Mouse (Mus musculus) thymus, postnatal 36 days (tissue): ENCODE data around the gene Phkg2.

ENCODE experiments used
- DNase-seq, 2 experiments: peaks; one replicate each; pipeline ENCODE4 v3.0.0; 2022; ENCODE audit warnings: mixed read lengths in 2 of 2

The Phkg2 gene

DNA sequence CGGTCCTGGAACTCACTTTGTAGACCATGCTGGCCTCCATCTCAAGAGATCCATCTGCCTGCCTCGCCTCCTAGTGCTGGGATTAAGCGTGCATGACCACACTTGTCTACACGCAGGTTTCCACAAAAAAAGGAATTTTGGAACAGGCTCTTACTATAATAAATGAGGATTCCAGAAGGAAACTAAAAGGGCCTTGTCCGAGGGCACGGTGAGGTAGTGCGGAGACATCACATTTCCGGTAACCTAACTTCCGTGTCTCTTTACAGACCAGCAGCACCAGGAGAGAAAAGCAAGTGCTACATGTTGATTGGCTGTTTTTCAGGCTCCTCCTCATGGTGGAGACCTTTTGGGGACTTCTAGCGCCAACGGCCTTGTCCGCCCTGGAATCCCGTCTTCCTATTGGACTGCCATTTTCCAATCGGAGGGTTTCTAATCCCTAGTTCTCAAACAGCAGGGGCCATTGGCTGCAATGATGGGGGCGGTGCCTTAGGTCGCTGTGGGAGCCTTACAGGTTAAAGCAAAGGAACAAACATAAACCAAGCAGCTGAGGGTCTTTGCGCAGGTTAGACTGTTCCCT is at the start of gene Phkg2:
Phkg2 (plus strand) TSS at position 446 of the 577 bp plus-strand sequence.
- peak; percentile 80 to 91 for DNase-seq

GRCm38 (mm10) chr7:127541671-127542070 is 31.5 kb upstream of the Phkg2 start:
- DNase-seq: no peak

DNA sequence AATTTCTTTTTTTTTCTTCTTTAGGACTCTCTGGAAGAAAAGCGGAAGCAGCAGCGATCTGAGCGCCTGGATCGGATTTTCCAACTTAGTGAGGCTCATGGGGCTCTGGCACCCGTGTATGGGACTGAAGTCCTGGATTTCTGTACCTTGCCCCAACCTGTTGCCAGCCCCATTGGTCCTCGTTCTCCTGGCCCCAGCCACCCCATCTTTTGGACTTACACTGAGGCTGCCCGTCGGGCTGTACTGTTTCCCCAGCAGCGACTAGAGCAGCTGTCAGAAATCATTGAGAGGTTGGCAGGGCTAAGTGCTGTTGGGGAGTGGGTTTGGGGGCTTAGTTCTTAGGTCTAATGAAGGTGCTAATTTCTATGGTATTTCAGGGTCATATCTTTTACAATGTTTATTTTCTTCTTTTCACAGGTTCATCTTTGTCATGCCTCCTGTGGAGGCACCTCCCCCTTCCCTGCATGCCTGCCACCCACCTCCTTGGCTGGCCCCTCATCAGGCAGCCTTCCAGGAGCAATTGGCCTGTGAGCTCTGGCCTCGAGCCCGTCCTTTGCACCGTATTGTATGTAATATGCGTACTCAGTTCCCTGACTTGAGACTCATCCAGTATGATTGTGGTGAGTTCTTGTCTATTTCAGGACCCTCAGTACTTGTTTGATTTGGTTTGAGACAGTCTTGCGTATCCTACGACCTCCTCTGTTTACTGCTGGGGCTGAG is 23.9 kb upstream of the Phkg2 start:
- no peak for DNase-seq

DNA sequence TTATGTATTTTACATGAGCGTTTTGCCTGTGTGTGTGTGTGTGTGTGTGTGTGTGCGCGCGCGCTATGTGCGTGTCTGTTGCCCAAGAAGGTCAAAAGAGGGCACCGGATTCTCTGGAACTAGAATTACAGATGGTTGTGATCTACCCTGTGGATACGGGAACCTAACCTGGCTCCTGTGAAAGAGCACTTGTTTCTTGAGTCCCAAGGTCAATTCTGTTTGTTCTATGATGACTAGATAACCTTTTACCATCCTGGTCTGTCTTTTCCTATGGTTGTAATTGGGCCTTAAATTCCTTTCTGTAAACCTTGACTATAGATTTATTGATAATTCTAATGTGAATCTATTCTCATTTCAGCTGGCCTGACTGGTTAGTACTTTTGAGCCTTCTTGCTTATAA is 21.6 kb upstream of the Phkg2 start:
- DNase-seq: no peak

DNA sequence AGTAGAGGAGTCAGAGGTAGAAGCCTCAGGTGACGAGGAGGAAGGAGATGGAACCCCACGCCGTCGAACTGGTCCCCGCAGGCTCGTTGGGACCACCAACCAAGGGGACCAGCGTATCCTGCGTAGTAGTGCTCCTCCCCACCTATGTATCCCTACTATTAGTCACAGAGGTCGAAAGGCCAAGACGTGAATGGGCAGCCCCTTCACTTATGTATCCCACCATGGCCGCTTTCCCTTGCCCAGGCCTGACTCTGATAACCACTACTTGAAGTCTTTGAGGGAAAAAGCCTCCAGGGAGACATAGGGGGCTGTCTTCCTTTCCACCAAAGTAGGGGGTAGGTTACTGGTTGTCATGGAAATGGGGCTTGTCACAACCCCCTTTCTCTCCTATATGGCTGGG is 12.6 kb upstream of the Phkg2 start:
- DNase-seq: no peak

DNA sequence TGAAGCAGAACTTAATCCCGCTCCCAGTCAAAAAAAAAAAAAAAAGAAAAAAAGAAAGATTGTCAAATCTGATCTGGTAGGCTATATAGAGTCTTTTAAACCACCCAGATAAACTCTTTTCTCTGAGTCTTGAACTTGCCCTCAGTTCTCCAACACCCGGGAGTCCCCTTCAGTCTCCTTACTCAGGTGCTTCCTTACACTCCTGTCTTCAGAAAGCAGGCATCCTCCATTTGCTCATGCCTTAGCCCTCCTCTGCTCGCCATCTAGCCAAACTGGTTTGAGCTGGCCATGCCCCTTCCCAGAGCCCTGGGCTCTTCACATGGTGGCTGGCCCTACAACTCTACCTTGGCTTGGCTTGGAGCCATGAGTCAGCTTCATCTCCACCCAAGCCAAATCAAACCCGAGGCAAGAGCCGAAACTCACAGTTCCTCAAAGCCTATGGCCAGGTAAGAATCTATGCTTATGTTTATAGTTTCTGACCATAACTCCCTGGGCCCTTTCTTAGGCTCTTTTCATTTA is 11.7 kb upstream of the Phkg2 start, which contains the start of gene Tmem265:
Tmem265 (plus strand) TSS at position 51 of the 519 bp plus-strand sequence.
- DNase-seq: no peak

- DNase-seq: no peak
These were observed 8.6 kb upstream of the Phkg2 start for GRCm38 (mm10) chr7:127564381-127565150.

- DNase-seq: no peak
These were observed 416 bp downstream of the Phkg2 start for GRCm38 (mm10) chr7:127573503-127574008.

- DNase-seq: no peak
These were observed 975 bp downstream of the Phkg2 start for GRCm38 (mm10) chr7:127574115-127574514.

GRCm38 (mm10) chr7:127583260-127583659 is 10.1 kb downstream of the Phkg2 start:
- DNase-seq: no peak

DNA sequence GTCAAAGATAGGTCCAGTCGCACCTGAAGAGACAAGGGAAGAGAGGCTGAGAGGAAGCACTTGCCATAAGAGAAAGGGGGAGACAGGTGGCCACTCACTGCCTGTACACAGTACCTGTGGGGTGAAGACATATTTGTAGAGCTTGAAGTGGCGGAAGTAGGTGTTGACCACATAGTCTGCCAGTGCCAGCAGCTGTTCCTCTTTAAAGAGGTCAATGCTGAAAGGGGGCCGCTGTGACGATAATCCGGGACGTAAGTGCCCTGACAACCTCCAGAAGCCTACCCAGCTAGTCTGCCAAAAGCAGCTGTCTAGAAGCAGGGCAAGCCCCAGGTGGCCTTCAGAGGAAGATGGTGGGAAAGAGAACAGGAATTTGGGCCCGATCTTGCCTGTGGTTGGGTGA is 11.9 kb downstream of the Phkg2 start:
- no peak for DNase-seq

GRCm38 (mm10) chr7:127586149-127586548 is 13.0 kb downstream of the Phkg2 start:
- no peak for DNase-seq

GRCm38 (mm10) chr7:127587196-127587595 is 14.1 kb downstream of the Phkg2 start:
- DNase-seq: no peak

DNA sequence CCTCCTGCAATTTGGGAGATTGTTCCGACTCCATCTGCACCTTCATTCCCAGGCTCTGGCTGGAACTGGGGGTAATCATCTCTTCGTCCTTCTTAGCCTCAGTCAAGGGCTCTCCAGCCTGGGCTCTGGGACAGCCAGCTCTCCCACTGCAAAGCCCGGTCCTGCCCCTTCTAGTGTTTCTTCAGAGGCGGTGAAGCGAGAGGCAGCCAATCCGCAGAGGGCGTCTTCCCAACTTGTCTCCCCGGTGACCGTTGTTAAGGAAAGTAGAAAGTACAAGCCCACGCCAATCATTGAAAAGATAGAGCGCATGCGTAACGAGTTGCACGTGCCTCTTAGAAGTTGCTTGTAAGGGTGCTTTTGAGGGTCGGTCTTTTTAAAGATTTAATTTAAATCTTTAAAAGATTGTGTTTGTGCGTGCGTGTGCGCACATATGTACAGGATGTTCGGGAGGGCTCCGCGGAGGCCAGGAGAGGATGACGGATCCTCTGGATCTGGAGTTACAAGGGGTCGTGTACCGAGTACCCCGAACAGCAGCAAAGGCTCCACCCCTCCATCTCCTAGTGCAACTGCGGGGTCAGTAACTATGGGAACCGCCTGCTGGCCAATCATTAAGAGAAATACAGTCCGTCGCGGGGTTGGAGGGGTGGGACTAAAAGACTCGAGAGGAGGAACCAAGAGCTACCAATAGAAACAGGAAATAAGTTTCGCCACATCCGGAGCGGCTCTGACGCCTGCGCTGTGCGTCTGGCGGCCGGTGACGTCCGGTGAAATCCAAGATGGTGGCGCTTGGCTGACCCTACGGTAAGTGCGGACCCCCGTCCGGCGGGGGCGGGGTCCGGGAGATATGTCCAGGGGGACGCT is 15.1 kb downstream of the Phkg2 start, which contains the start of the genes Ccdc189 and Rnf40:
Ccdc189 (minus strand) TSS at position 585 of the 861 bp plus-strand sequence.
Rnf40 (plus strand) TSS at position 757 of the 861 bp plus-strand sequence.
- peak; percentile 85 to 91 for DNase-seq

DNA sequence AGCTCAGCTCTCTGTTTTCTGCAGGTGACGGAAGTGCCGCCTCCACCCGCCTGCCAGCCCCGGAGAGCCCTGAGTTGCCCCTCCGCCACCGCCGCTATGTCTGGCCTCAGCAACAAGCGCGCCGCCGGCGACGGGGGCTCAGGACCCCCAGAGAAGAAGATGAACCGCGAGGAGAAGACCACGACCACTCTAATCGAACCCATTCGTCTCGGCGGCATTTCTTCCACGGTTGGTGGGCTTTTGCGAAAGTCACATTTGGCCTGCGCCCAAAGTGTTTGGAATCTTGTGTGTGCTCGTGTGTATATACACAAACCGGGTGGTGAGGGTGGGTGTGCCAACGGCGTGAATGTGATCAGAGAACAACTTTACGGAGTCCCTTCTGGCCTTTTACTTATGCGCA is 15.8 kb downstream of the Phkg2 start:
- no peak for DNase-seq

DNA sequence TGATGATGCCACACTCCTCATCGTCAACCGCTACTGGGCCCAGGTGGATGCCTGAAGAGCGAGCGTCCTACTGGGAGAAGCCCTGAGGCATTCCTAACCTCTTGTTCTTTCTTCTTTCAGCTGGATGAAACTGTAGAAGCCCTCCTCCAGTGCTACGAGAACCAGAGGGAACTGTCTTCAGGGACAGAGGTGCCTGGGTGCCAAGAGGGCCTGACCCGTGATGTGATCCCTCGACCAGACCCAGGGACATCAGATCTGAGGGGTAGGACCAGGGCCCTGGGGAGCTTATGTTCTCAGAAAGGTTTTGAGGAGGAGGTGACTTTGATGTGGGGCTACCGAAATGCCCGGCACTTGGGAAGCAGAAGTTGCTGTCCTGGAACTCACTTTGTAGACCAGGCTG is 16.5 kb downstream of the Phkg2 start:
- DNase-seq: no peak

DNA sequence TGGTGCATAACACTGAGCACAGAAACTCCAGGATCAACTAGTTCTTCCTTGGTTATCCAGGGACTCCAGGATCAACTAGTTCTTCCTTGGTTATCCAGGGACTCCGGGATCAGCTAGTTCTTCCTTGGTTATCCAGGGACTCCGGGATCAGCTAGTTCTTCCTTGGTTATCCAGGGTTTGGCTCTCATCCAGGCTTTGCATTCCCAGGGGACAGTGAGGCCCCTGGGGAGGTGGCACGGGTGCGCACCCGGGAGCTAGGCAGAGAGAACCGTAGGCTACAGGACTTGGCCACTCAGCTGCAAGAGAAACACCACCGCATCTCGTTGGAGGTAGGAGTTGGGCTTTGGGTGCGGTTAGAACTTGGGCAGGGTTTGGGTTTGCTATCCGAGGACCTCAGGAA is 18.0 kb downstream of the Phkg2 start:
- no peak for DNase-seq

DNA sequence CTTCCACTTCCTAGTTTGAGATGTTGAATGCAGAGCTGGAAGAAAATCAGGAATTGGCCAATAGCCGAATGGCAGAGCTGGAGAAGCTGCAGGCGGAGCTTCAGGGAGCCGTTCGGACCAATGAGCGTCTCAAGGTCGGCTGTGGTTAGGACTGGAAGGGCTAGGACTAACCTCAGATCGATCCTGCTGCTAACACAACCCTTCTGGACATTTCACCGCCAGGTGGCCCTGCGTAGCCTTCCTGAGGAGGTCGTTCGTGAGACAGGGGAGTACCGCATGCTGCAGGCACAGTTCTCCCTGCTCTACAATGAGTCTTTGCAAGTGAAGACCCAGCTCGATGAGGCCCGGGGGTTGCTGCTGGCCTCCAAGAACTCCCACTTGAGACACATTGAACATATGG is 19.4 kb downstream of the Phkg2 start:
- no peak for DNase-seq

DNA sequence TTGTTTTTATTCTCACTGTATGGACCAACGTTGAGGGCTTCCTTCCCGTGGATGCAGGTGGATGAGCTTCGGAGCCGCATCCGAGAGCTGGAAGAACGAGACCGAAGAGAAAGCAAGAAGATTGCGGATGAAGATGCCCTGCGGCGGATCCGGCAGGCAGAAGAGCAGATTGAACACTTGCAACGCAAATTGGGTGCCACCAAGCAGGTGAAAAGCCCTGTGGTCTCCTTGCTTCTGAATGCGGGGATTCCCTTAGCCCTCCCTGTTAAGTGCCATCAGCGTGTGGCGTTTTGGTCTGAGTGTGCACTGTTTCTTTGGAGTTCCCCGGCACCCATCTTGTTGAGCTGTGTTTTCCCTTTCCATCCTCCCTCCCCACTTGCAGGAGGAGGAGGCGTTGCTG is 23.6 kb downstream of the Phkg2 start:
- no peak for DNase-seq

- no peak for DNase-seq
These were observed 27.5 kb downstream of the Phkg2 start for GRCm38 (mm10) chr7:127600612-127601011.

GRCm38 (mm10) chr7:127601735-127602134 is 28.6 kb downstream of the Phkg2 start:
- no peak for DNase-seq

GRCm38 (mm10) chr7:127602903-127603302 is 29.8 kb downstream of the Phkg2 start:
- DNase-seq: no peak
